Mouse (Mus musculus): ENCODE data around the gene Zfp330.
A peak's percentile ranks its signal among the peaks of the same experiment; 100 is the strongest.

DNA sequence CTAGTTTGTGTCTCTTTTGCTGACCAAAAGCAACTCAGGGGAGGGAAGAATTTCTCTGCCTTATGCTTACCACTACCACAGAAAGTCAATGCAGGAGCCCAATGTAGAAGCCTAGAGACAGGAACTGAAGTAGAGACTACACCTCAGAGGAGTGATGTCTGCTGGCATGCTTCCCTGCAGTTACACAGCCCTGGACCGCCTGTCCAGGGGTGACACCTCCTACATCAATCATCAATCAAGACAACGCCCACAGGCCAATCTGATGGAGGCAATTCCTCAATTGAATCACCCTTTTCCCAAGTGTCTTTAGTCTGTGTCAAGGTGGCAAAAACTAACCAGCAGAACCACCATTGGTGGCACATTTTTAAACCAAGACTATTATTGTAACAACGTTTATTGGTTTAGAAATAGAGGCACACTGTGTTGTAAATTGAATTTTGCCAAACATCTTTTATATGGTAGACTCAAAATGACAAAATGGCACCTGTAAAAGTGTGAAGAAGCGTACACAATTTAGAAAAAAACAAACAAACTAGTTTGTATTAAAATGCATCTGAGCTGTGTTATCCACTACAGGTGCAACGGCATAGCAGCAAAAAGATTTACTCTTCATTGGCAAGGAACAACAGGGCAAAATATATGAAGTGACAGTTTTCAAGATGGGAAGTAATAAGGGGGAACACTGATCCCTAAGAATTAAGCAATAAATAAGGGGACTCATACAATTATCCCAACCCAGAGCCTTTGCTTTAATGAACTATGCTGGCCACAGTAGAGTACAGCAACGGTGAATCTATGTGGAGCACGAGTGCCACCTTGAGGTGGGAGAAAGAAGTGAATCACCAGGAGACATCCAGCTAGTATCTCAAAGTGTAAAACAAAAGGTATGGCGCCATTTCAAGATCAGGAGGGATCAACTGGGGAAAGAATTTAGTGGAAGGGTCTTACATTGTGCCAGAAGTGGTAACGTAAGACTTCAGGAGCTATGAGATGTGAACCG is 29.8 kb downstream of the Zfp330 start:
- no peak for TF ChIP-seq EP300 (IDR thresholded peaks at IDR 0.05; ENCODE audit: low read depth)
- TF ChIP-seq CTCF (IDR thresholded peaks at IDR 0.05; ENCODE audit: low read depth), result peak; percentile 90
